Mouse (Mus musculus) forebrain, embryonic 15.5 days (tissue): ENCODE measurements around the gene Sh3tc1. TPM values are rescaled to one million over a fixed set of nuclear protein-coding genes. Genes with fewer than 3 reads are reported as not detected.

Experiments
- ATAC-seq: fragments of 200-750 bp; cut with Nextera tagmentation; replicated peaks from 2 replicates; pipeline ENCODE4 v1.8.0; 2017; ENCODE audit warnings: mild to moderate bottlenecking, moderate TSS enrichment, moderate library complexity
- H3K27ac ChIP-seq: fragments of 300-500 bp; sonication (generic); replicated peaks from 2 replicates; pipeline ENCODE4 v1.5.1; 2015; ENCODE audit warnings: mild to moderate bottlenecking, inconsistent platforms
- H3K27me3 ChIP-seq: fragments of 300-500 bp; sonication (generic); 2 replicates; pipeline ENCODE4 v1.6.1; 2015; ENCODE audit warnings: inconsistent platforms
- H3K36me3 ChIP-seq: fragments of 300-500 bp; sonication (generic); 2 replicates; pipeline ENCODE4 v1.6.1; 2015; ENCODE audit warnings: mild to moderate bottlenecking, inconsistent platforms
- H3K4me1 ChIP-seq: fragments of 300-500 bp; sonication (generic); 2 replicates; pipeline ENCODE4 v1.6.1; 2015; ENCODE audit warnings: inconsistent platforms
- H3K4me2 ChIP-seq: fragments of 300-500 bp; sonication (generic); replicated peaks from 2 replicates; pipeline ENCODE4 v1.6.1; 2015; ENCODE audit warnings: mild to moderate bottlenecking, inconsistent platforms
- H3K4me3 ChIP-seq: fragments of 300-500 bp; sonication (generic); 2 replicates; pipeline ENCODE4 v1.5.1; 2015; ENCODE audit warnings: mild to moderate bottlenecking, inconsistent platforms
- H3K9ac ChIP-seq: fragments of 300-500 bp; sonication (generic); replicated peaks from 2 replicates; pipeline ENCODE4 v1.6.1; 2015; ENCODE audit warnings: mild to moderate bottlenecking, inconsistent platforms
- H3K9me3 ChIP-seq: fragments of 300-500 bp; sonication (generic); 2 replicates; pipeline ENCODE4 v1.6.1; 2016; ENCODE audit warnings: inconsistent platforms
- WGBS: fragments of 180-500 bp; shearing (Covaris S2); methylation state at CpG from one replicate; pipeline ENCODE4 v1.1.7; 2015; ENCODE audit warnings: mixed read lengths; 5-methylcytosine and 5-hydroxymethylcytosine counted together
- polyA plus RNA-seq: library from polyadenylated mRNA; unstranded; fragments of >200 nt; fragmentation: Nextera tagmentation; extraction: Ambion mirVana; gene quantifications from 2 replicates; pipeline ENCODE4 v1.2.1, GENCODE M21; 2015

Sh3tc1 gene
- 1.5 and 1.9 TPM in 2 replicates for polyA plus RNA-seq

DNA sequence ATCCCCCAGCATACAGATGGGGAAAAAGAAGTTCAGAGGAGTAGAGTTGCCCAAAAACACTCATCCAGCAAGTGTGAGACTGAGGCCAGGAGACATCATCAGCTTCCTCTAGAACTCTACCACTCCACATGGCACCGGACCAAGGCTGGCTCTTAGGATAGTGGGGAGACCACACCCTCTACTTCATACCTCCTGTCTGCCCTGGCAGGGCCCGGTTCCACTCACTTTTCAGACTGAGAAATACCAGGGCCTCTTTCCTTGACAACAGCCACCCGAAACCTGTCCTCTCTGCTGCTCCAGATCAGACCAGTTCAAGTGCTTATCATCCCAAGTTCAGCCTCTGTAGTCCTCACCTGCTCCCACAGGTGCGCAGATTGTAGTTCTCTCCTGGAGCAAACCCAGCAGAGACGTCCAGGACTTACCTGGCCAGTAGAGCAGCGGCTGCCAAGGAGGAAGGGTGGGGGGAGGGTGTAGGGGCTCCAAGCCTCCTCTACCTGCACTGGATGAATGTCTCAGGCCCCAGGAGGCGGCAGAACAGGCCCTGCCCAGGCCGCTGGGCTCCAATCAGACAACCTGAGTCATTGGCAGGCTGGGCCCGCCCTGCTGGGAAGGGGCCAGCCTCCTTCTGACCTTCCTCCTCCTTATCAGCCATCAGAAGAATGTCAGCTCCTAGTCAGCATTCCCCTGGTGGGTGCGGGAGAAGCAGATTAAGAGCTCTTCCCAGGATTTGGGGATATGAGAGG is at the start of gene Sh3tc1:
Gene Sh3tc1 (minus strand): TSS at position 452 of the 743 bp plus-strand sequence.
- no peak within 1 kb of the TSS for H3K27ac ChIP-seq
- no peak within 1 kb of the TSS for H3K9ac ChIP-seq
- ATAC-seq: no peak
- H3K27me3 ChIP-seq: peaks cover 3% of the 10 kb centered on the region; the same call in 1 of the 2 replicates
- no peaks in the 10 kb centered on the region for H3K36me3 ChIP-seq
- H3K4me1 ChIP-seq: 0 out of 2 replicates have a peak, but pooled peaks cover 5% of the 10 kb centered on the region
- 16% methylated on average over 10 of the region's 10 CpGs for WGBS
- no peak within 1 kb of the TSS for H3K4me2 ChIP-seq
- H3K4me3 ChIP-seq: no peak within 1 kb of the TSS
- H3K9me3 ChIP-seq: no peaks in the 10 kb centered on the region

GRCm38 (mm10) chr5:35788719-35789118 is 48.9 kb upstream of the Sh3tc1 start:
- Histone ChIP-seq H3K9ac (no peak overlapping the region), H3K27ac (no peak overlapping the region), H3K36me3 (no peaks in the 10 kb centered on the region), H3K4me3 (no peak overlapping the region), H3K4me1 (no peaks in the 10 kb centered on the region), H3K27me3 (no peaks in the 10 kb centered on the region), H3K9me3 (no peaks in the 10 kb centered on the region), H3K4me2 (no peak overlapping the region)
- 83% methylated on average over 6 of the region's 6 CpGs for WGBS
- ATAC-seq: no peak

- Histone ChIP-seq H3K4me3 (no peak overlapping the region), H3K9me3 (no peaks in the 10 kb centered on the region), H3K36me3 (no peaks in the 10 kb centered on the region), H3K9ac (no peak overlapping the region), H3K27me3 (no peaks in the 10 kb centered on the region), H3K4me2 (no peak overlapping the region), H3K27ac (no peak overlapping the region), H3K4me1 (no peaks in the 10 kb centered on the region)
- 87% methylated on average over 12 of the region's 12 CpGs for WGBS
- no peak for ATAC-seq
Observed at GRCm38 (mm10) chr5:35787847-35788246, 48.1 kb upstream of the Sh3tc1 start.

DNA sequence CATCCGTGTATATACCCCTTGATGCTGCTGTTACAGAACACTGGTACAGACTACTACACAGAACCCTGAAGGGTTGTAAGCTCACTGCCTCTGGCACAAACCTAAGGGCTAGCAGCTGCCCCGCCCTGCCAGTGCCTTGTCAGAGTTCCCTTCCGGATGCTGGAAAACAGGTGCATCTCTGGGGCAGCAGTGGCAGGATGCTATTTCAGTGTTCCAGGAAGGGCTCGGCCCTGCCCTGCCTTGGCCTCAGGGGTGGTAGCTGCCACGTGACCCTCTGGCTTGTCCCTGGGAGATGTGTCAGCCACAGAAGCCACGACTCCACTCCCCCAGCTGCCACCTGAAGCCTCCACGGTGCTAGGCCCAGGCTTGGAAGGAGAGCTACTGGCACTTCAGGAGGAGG is 46.1 kb upstream of the Sh3tc1 start:
- no peaks in the 10 kb centered on the region for H3K27me3 ChIP-seq
- no peak overlapping the region for H3K27ac ChIP-seq
- no peak overlapping the region for H3K4me2 ChIP-seq
- no peak overlapping the region for H3K4me3 ChIP-seq
- no peaks in the 10 kb centered on the region for H3K36me3 ChIP-seq
- no peaks in the 10 kb centered on the region for H3K9me3 ChIP-seq
- no peak overlapping the region for H3K9ac ChIP-seq
- 79% methylated on average over 7 of the region's 7 CpGs for WGBS
- no peak for ATAC-seq
- no peaks in the 10 kb centered on the region for H3K4me1 ChIP-seq

- Histone ChIP-seq H3K4me3 (no peak overlapping the region), H3K36me3 (no peaks in the 10 kb centered on the region), H3K9ac (no peak overlapping the region), H3K9me3 (no peaks in the 10 kb centered on the region), H3K27ac (no peak overlapping the region), H3K4me2 (no peak overlapping the region), H3K4me1 (no peaks in the 10 kb centered on the region), H3K27me3 (no peaks in the 10 kb centered on the region)
- 64% methylated on average over 10 of the region's 10 CpGs for WGBS
- ATAC-seq: no peak
Observed at GRCm38 (mm10) chr5:35782648-35783180, 42.9 kb upstream of the Sh3tc1 start.

- no peak overlapping the region for H3K9ac ChIP-seq
- H3K27ac ChIP-seq: no peak overlapping the region
- H3K9me3 ChIP-seq: no peaks in the 10 kb centered on the region
- WGBS: 64% methylated on average over 3 of the region's 3 CpGs
- no peak overlapping the region for H3K4me3 ChIP-seq
- ATAC-seq: no peak
- H3K4me1 ChIP-seq: no peaks in the 10 kb centered on the region
- H3K4me2 ChIP-seq: no peak overlapping the region
- no peaks in the 10 kb centered on the region for H3K36me3 ChIP-seq
- H3K27me3 ChIP-seq: no peaks in the 10 kb centered on the region
Observed at GRCm38 (mm10) chr5:35781116-35781515, 41.3 kb upstream of the Sh3tc1 start.

GRCm38 (mm10) chr5:35774137-35774424 is 34.3 kb upstream of the Sh3tc1 start:
- no peak overlapping the region for H3K4me3 ChIP-seq
- H3K27me3 ChIP-seq: no peaks in the 10 kb centered on the region
- WGBS: 66% methylated on average over 6 of the region's 6 CpGs
- H3K27ac ChIP-seq: no peak overlapping the region
- no peak for ATAC-seq
- no peaks in the 10 kb centered on the region for H3K4me1 ChIP-seq
- H3K36me3 ChIP-seq: no peaks in the 10 kb centered on the region
- H3K9me3 ChIP-seq: no peaks in the 10 kb centered on the region
- no peak overlapping the region for H3K9ac ChIP-seq
- no peak overlapping the region for H3K4me2 ChIP-seq

DNA sequence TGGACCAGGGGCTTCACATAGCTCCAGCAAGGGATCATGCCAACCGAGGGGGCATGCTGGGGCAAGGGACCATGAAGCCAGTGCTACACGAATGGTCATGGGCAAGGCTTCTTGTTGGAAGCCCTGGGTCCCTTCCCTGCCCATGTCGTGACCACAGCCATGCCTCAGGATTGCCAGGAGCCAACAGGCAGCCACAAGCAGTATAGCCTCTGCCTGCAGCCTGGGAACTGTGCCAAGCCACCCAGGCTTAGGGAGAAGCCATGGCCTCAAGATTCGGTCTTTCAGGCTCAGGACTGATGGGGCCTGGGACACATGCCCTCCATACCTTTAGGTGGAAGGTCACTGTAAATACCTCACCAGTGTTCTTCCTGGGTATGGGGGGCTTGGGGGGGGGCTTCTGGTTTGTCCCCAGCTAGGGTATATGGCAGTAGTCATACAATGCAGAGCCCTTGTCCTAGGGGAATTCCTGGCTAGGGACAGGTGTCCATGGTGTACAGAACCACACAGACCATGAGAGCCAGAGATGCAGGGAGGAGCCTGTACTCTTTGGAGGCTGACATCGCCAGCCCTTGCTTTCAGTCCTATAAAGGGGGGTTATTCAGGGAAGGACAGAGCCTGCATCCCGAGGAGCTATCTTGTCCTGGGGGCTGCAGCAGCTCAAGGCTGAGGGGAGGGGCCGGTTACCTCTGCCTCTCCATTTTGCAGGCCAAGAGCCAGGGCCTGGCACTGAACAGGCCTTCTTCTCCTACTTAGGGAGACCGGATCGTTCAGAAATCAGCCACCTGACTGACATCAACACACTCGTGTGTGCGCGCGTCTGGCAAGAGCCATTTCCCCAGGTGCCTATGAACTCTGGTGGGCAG is 33.7 kb upstream of the Sh3tc1 start:
- Histone ChIP-seq H3K9ac (no peak overlapping the region), H3K4me3 (no peak overlapping the region), H3K4me2 (no peak overlapping the region), H3K27ac (no peak overlapping the region), H3K4me1 (no peaks in the 10 kb centered on the region), H3K36me3 (no peaks in the 10 kb centered on the region), H3K9me3 (no peaks in the 10 kb centered on the region), H3K27me3 (no peaks in the 10 kb centered on the region)
- 67% methylated on average over 13 of the region's 13 CpGs for WGBS
- ATAC-seq: no peak

DNA sequence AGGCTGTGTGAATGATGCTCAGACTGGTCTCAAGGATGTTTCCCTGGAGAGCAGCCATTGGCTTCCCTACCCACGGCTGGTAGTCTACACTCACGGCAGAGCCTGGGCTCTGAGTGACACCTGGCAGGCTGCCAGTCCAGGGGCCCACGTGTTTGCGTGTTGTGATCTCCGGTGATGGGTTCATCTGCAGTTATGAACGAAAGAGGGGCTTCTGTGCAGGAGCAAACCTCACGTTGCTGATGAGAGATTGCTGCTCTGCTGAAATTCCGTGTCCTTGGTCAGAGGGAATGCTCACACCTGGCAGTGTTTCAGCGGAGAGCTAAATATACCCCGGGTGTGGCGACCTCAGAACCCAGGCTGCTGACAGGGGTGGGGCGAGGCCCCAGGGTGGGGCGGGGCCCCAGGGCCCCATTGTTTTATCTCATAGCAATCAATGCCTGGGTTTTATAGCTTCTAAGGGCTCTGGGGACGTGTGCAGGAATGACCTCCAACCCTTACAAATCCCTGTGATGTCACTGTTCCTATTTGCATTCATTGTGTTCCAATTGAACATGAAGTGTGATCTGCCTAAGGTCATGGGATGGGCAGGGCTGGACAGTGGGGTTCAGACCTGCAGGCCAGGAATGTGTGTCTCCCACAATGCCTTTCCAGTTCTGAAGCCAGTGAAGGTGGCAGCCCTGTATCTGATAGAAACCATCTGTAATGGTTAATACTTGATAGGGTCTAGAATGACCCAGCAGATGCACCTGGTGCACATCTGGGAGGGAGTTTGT is 31.3 kb upstream of the Sh3tc1 start:
- H3K4me3 ChIP-seq: no peak overlapping the region
- no peaks in the 10 kb centered on the region for H3K27me3 ChIP-seq
- no peak overlapping the region for H3K4me2 ChIP-seq
- no peaks in the 10 kb centered on the region for H3K36me3 ChIP-seq
- H3K9ac ChIP-seq: no peak overlapping the region
- no peaks in the 10 kb centered on the region for H3K9me3 ChIP-seq
- ATAC-seq: no peak
- 51% methylated on average over 14 of the region's 14 CpGs for WGBS
- H3K27ac ChIP-seq: no peak overlapping the region
- H3K4me1 ChIP-seq: no peaks in the 10 kb centered on the region

GRCm38 (mm10) chr5:35770246-35770645 is 30.5 kb upstream of the Sh3tc1 start:
- WGBS: 84% methylated on average over 2 of the region's 2 CpGs

GRCm38 (mm10) chr5:35768997-35769396 is 29.2 kb upstream of the Sh3tc1 start:
- H3K4me3 ChIP-seq: no peak overlapping the region
- H3K27ac ChIP-seq: no peak overlapping the region
- ATAC-seq: no peak
- H3K4me2 ChIP-seq: no peak overlapping the region
- H3K9me3 ChIP-seq: no peaks in the 10 kb centered on the region
- no peaks in the 10 kb centered on the region for H3K27me3 ChIP-seq
- 86% methylated on average over 7 of the region's 7 CpGs for WGBS
- H3K4me1 ChIP-seq: no peaks in the 10 kb centered on the region
- no peaks in the 10 kb centered on the region for H3K36me3 ChIP-seq
- H3K9ac ChIP-seq: no peak overlapping the region

More at GRCm38 (mm10) chr5:35770246-35770645, 30.5 kb upstream of the Sh3tc1 start:
- Histone ChIP-seq H3K4me2 (no peak overlapping the region), H3K4me1 (no peaks in the 10 kb centered on the region), H3K36me3 (no peaks in the 10 kb centered on the region), H3K9ac (no peak overlapping the region), H3K27me3 (no peaks in the 10 kb centered on the region), H3K27ac (no peak overlapping the region), H3K9me3 (no peaks in the 10 kb centered on the region), H3K4me3 (no peak overlapping the region)
- ATAC-seq: no peak

DNA sequence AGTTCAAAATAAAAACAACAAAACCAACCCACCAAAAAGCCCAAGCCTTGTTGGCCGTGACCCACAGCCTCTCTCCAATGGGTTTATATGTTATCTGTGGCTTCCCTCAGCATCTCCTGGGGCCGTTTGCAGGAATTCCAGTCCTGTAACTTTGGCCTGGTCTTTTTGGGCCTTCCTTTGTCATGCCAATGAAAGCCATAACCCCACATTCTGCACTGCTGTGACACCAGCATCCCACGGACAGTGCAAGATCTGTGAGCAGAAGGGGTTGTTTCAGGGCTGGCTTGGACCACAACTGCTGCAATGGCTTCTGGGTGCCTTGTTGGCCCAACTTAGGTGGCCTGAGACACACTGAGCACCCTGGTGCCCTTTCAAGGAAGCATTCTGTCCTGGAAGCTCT is 28.7 kb upstream of the Sh3tc1 start:
- no peaks in the 10 kb centered on the region for H3K27me3 ChIP-seq
- no peaks in the 10 kb centered on the region for H3K9me3 ChIP-seq
- no peak for ATAC-seq
- H3K4me1 ChIP-seq: no peaks in the 10 kb centered on the region
- H3K36me3 ChIP-seq: no peaks in the 10 kb centered on the region
- H3K27ac ChIP-seq: no peak overlapping the region
- H3K4me3 ChIP-seq: no peak overlapping the region
- no peak overlapping the region for H3K4me2 ChIP-seq
- H3K9ac ChIP-seq: no peak overlapping the region
- WGBS: 69% methylated on average over 3 of the region's 3 CpGs
